Mouse (Mus musculus): ENCODE data around the gene Scd1. TPM values are rescaled to one million over a fixed set of nuclear protein-coding genes. Genes with fewer than 3 reads are reported as not detected.
A peak's percentile ranks its signal among the peaks of the same experiment; 100 is the strongest.

The Scd1 gene
- total and polyA plus RNA-seq, 3 experiments: 225 to 314 (median 244) TPM

- H3K4me1 ChIP-seq (ENCODE audit: control insufficient read depth in 1 of 2, insufficient read depth in 2 of 2): no peaks in the 10 kb centered on the region
- TF ChIP-seq GABPA (IDR thresholded peaks at IDR 0.05; ENCODE audit: insufficient replicate concordance, low read depth, low read length) (no peak), POLR2A (IDR thresholded peaks at IDR 0.05; ENCODE audit: low read depth, low read length) (no peak), JUN (IDR thresholded peaks at IDR 0.05; ENCODE audit: insufficient read depth, low read depth, low read length) (no peak), KAT2A (IDR thresholded peaks at IDR 0.05; ENCODE audit: insufficient replicate concordance, low read length) (no peak), SMC3 (IDR thresholded peaks at IDR 0.05; ENCODE audit: low read depth, low read length) (no peak), BHLHE40 (IDR thresholded peaks at IDR 0.05; ENCODE audit: low read depth, low read length) (no peak), MAZ (IDR thresholded peaks at IDR 0.05; ENCODE audit: low read depth, low read length) (no peak), E2F4 (IDR thresholded peaks at IDR 0.05; ENCODE audit: insufficient replicate concordance, low read depth, low read length) (no peak), RCOR1 (conservative IDR thresholded peaks at IDR 0.05; ENCODE audit: low read depth, low read length) (no peak), USF1 (IDR thresholded peaks at IDR 0.05; ENCODE audit: low read depth, low read length) (no peak), ETS1 (conservative IDR thresholded peaks at IDR 0.05; ENCODE audit: low read depth, low read length) (no peak), NRF1 (IDR thresholded peaks at IDR 0.05; ENCODE audit: low read depth, low read length) (no peak), MAX (IDR thresholded peaks at IDR 0.05; ENCODE audit: low read length) (no peak), MAFK (IDR thresholded peaks at IDR 0.05; ENCODE audit: insufficient replicate concordance, low read length) (no peak), MEF2A (IDR thresholded peaks at IDR 0.05; ENCODE audit: borderline replicate concordance, low read depth, low read length) (no peak), USF2 (conservative IDR thresholded peaks at IDR 0.05; ENCODE audit: low read depth, low read length) (no peak), POLR2AphosphoS2 (IDR thresholded peaks at IDR 0.05; ENCODE audit: low read depth, low read length) (no peak)
- dilution Hi-C loops (cut with MboI; ENCODE audit: extremely low pct_ligation_motif_present, extremely low pct_unique_long_range_greater_than_20kb, low sequenced_read_pairs): no loop called here
- no peaks in the 10 kb centered on the region for H3K79me2 ChIP-seq (replicated peaks; ENCODE audit: control insufficient read depth, extremely low read depth, insufficient read depth, poor library complexity, severe bottlenecking)
- no peak overlapping the region for H3K27ac ChIP-seq (ENCODE audit: insufficient read depth, low read depth)
- H3K27me3 ChIP-seq (replicated peaks): peaks cover 2% of the 10 kb centered on the region
- H3K4me2 ChIP-seq (ENCODE audit: insufficient read depth, low read depth, poor library complexity, severe bottlenecking): no peak overlapping the region
- no peak overlapping the region for H3K9ac ChIP-seq (ENCODE audit: insufficient read depth, low read depth)
- H3K36me3 ChIP-seq (replicated peaks in 1 of 2; ENCODE audit: control insufficient read depth in 1 of 2, insufficient read depth in 1 of 2, low read length in 1 of 2): no peaks in the 10 kb centered on the region
- in situ Hi-C loops (cut with MboI; ENCODE audit: low pct_ligation_motif_present, low pct_unique_long_range_greater_than_20kb, low sequenced_read_pairs): no loop called here
- DNase-seq (ENCODE audit: extremely low read depth): no peak
- H3K9me3 ChIP-seq (replicated peaks; ENCODE audit: low read length): peaks cover 2% of the 10 kb centered on the region
- H3K4me3 ChIP-seq (replicated peaks in 1 of 3; ENCODE audit: low read depth in 2 of 3, low read length in 2 of 3, poor library complexity in 1 of 3): no peak overlapping the region
Measured at GRCm38 (mm10) chr19:44445755-44446154, 38.1 kb upstream of the Scd1 start.

GRCm38 (mm10) chr19:44439302-44439701, 31.6 kb upstream of the Scd1 start:
- no peak overlapping the region for H3K9ac ChIP-seq (ENCODE audit: insufficient read depth, low read depth)
- H3K79me2 ChIP-seq (replicated peaks; ENCODE audit: control insufficient read depth, extremely low read depth, insufficient read depth, poor library complexity, severe bottlenecking): no peaks in the 10 kb centered on the region
- H3K4me3 ChIP-seq (replicated peaks in 1 of 3; ENCODE audit: low read depth in 2 of 3, low read length in 2 of 3, poor library complexity in 1 of 3): no peak overlapping the region
- TF ChIP-seq POLR2A (IDR thresholded peaks at IDR 0.05; ENCODE audit: low read depth, low read length): no peak
- peak; percentile 46 for TF ChIP-seq RAD21 (IDR thresholded peaks at IDR 0.05; ENCODE audit: low read depth, low read length)
- peak in 1 of 2 experiments; percentile 75; a peak in 2 of 4 replicates for TF ChIP-seq CTCF (conservative IDR thresholded peaks at IDR 0.05 in 1 of 2, IDR thresholded peaks at IDR 0.05 in 1 of 2; ENCODE audit: low read depth in 2 of 2, low read length in 2 of 2)
- no peak for TF ChIP-seq UBTF (IDR thresholded peaks at IDR 0.05; ENCODE audit: low read depth, low read length)
- TF ChIP-seq SMC3 (IDR thresholded peaks at IDR 0.05; ENCODE audit: low read depth, low read length): peak; percentile 64
- no peak for TF ChIP-seq IRF4 (IDR thresholded peaks at IDR 0.05; ENCODE audit: low read depth, low read length)
- no peaks in the 10 kb centered on the region for H3K4me1 ChIP-seq (ENCODE audit: control insufficient read depth in 1 of 2, insufficient read depth in 2 of 2)
- in situ Hi-C loops (cut with MboI; ENCODE audit: low pct_ligation_motif_present, low pct_unique_long_range_greater_than_20kb, low sequenced_read_pairs) (no loop called here), dilution Hi-C loops (cut with MboI; ENCODE audit: extremely low pct_ligation_motif_present, extremely low pct_unique_long_range_greater_than_20kb, low sequenced_read_pairs) (no loop called here)
- DNase-seq (ENCODE audit: extremely low read depth): no peak
- H3K4me2 ChIP-seq (ENCODE audit: insufficient read depth, low read depth, poor library complexity, severe bottlenecking): no peak overlapping the region
- H3K36me3 ChIP-seq (replicated peaks in 1 of 2; ENCODE audit: control insufficient read depth in 1 of 2, insufficient read depth in 1 of 2, low read length in 1 of 2): no peaks in the 10 kb centered on the region
- no peaks in the 10 kb centered on the region for H3K9me3 ChIP-seq (replicated peaks; ENCODE audit: low read length)
- H3K27ac ChIP-seq (ENCODE audit: insufficient read depth, low read depth): no peak overlapping the region
- peaks cover 2% of the 10 kb centered on the region for H3K27me3 ChIP-seq (replicated peaks)
